Mouse (Mus musculus): ENCODE results near the gene Fhad1. TPM values are rescaled to one million over a fixed set of nuclear protein-coding genes. Genes with fewer than 3 reads are reported as not detected.

Fhad1 gene
- polyA plus RNA-seq, 1 experiment from 2014 or later: 1.2 TPM

- Histone ChIP-seq H3K4me3 (ENCODE audit: low read depth, low read length) (peak within 1 kb of the TSS; percentile 93), H3K27me3 (replicated peaks; ENCODE audit: control insufficient read depth, insufficient read depth, low read length) (no peaks in the 10 kb centered on the region), H3K27ac (ENCODE audit: low read depth, low read length) (peak within 1 kb of the TSS; percentile 93), H3K9me3 (ENCODE audit: control insufficient read depth) (no peaks in the 10 kb centered on the region), H3K4me2 (replicated peaks; ENCODE audit: low read depth) (peak within 1 kb of the TSS; percentile 93), H3K4me1 (replicated peaks; ENCODE audit: control insufficient read depth, insufficient read depth, low read length) (peaks cover 21% of the 10 kb centered on the region), H3K9ac (ENCODE audit: low read depth, low read length) (peak within 1 kb of the TSS; percentile 91), H3K36me3 (ENCODE audit: control insufficient read depth, insufficient read depth) (peaks cover 13% of the 10 kb centered on the region; the same call in 1 of the 2 replicates)
- ATAC-seq: peak; percentile 64
- TF ChIP-seq CTCF (IDR thresholded peaks at IDR 0.05; ENCODE audit: low read depth): peak; percentile 51
- WGBS: under 1% methylated on average over 70 of the region's 73 CpGs
These were observed 140.1 kb downstream of the Fhad1 start, which contains the start of gene Efhd2 for GRCm38 (mm10) chr4:141874601-141875460. Gene Efhd2 (minus strand): TSS chr4:141874920.

GRCm38 (mm10) chr4:141874111-141874600 is 140.7 kb downstream of the Fhad1 start:
- TF ChIP-seq CTCF (IDR thresholded peaks at IDR 0.05; ENCODE audit: low read depth): no peak
- Histone ChIP-seq H3K9me3 (ENCODE audit: control insufficient read depth) (no peaks in the 10 kb centered on the region), H3K4me1 (replicated peaks; ENCODE audit: control insufficient read depth, insufficient read depth, low read length) (peaks cover 22% of the 10 kb centered on the region), H3K9ac (ENCODE audit: low read depth, low read length) (peak overlapping the region; percentile 91), H3K27ac (ENCODE audit: low read depth, low read length) (peak overlapping the region; percentile 93), H3K27me3 (replicated peaks; ENCODE audit: control insufficient read depth, insufficient read depth, low read length) (no peaks in the 10 kb centered on the region), H3K4me2 (replicated peaks; ENCODE audit: low read depth) (peak overlapping the region; percentile 93), H3K36me3 (ENCODE audit: control insufficient read depth, insufficient read depth) (peaks cover 18% of the 10 kb centered on the region; the same call in 1 of the 2 replicates), H3K4me3 (ENCODE audit: low read depth, low read length) (peak overlapping the region; percentile 93)
- 1% methylated on average over 19 of the region's 19 CpGs for WGBS
- no peak for ATAC-seq

- TF ChIP-seq CTCF (IDR thresholded peaks at IDR 0.05; ENCODE audit: low read depth): no peak
- ATAC-seq: peak; percentile 7; the same call in 1 of the 2 replicates
- H3K4me3 ChIP-seq (ENCODE audit: low read depth, low read length): peak overlapping the region; percentile 93
- H3K4me1 ChIP-seq (replicated peaks; ENCODE audit: control insufficient read depth, insufficient read depth, low read length): peaks cover 22% of the 10 kb centered on the region
- H3K9ac ChIP-seq (ENCODE audit: low read depth, low read length): peak overlapping the region; percentile 91
- H3K9me3 ChIP-seq (ENCODE audit: control insufficient read depth): no peaks in the 10 kb centered on the region
- H3K4me2 ChIP-seq (replicated peaks; ENCODE audit: low read depth): peak overlapping the region; percentile 93
- no peaks in the 10 kb centered on the region for H3K27me3 ChIP-seq (replicated peaks; ENCODE audit: control insufficient read depth, insufficient read depth, low read length)
- peaks cover 27% of the 10 kb centered on the region for H3K36me3 ChIP-seq (ENCODE audit: control insufficient read depth, insufficient read depth)
- peak overlapping the region; percentile 93 for H3K27ac ChIP-seq (ENCODE audit: low read depth, low read length)
- 42% methylated on average over 9 of the region's 9 CpGs for WGBS
These were observed 141.9 kb downstream of the Fhad1 start for GRCm38 (mm10) chr4:141872977-141873376.

GRCm38 (mm10) chr4:141871909-141872308 is 143.0 kb downstream of the Fhad1 start:
- Histone ChIP-seq H3K36me3 (ENCODE audit: control insufficient read depth, insufficient read depth) (peaks cover 29% of the 10 kb centered on the region), H3K27me3 (replicated peaks; ENCODE audit: control insufficient read depth, insufficient read depth, low read length) (no peaks in the 10 kb centered on the region), H3K4me3 (ENCODE audit: low read depth, low read length) (peak overlapping the region; percentile 93), H3K4me1 (replicated peaks; ENCODE audit: control insufficient read depth, insufficient read depth, low read length) (peaks cover 25% of the 10 kb centered on the region), H3K4me2 (replicated peaks; ENCODE audit: low read depth) (peak overlapping the region; percentile 93), H3K9me3 (ENCODE audit: control insufficient read depth) (no peaks in the 10 kb centered on the region), H3K9ac (ENCODE audit: low read depth, low read length) (peak overlapping the region; percentile 40), H3K27ac (ENCODE audit: low read depth, low read length) (peak overlapping the region; percentile 93)
- TF ChIP-seq CTCF (IDR thresholded peaks at IDR 0.05; ENCODE audit: low read depth): no peak
- WGBS: 37% methylated on average over 9 of the region's 9 CpGs
- no peak for ATAC-seq

- H3K9ac ChIP-seq (ENCODE audit: low read depth, low read length): peak overlapping the region; percentile 40; the same call in 1 of the 2 replicates
- peak; percentile 15 for ATAC-seq
- H3K4me1 ChIP-seq (replicated peaks; ENCODE audit: control insufficient read depth, insufficient read depth, low read length): peaks cover 26% of the 10 kb centered on the region
- H3K9me3 ChIP-seq (ENCODE audit: control insufficient read depth): no peaks in the 10 kb centered on the region
- H3K27me3 ChIP-seq (replicated peaks; ENCODE audit: control insufficient read depth, insufficient read depth, low read length): no peaks in the 10 kb centered on the region
- no peak overlapping the region; the same call in 1 of the 2 replicates for H3K4me3 ChIP-seq (ENCODE audit: low read depth, low read length)
- H3K36me3 ChIP-seq (ENCODE audit: control insufficient read depth, insufficient read depth): peaks cover 29% of the 10 kb centered on the region
- peak overlapping the region; percentile 93 for H3K4me2 ChIP-seq (replicated peaks; ENCODE audit: low read depth)
- WGBS: 63% methylated on average over 3 of the region's 3 CpGs
- H3K27ac ChIP-seq (ENCODE audit: low read depth, low read length): peak overlapping the region; percentile 93
- no peak for TF ChIP-seq CTCF (IDR thresholded peaks at IDR 0.05; ENCODE audit: low read depth)
These were observed 143.6 kb downstream of the Fhad1 start for GRCm38 (mm10) chr4:141871333-141871725.

- 0 out of 2 replicates have a peak, but pooled peaks have one; percentile 4 for TF ChIP-seq CTCF (IDR thresholded peaks at IDR 0.05; ENCODE audit: low read depth)
- peak overlapping the region; percentile 93 for H3K27ac ChIP-seq (ENCODE audit: low read depth, low read length)
- peak; percentile 81 for ATAC-seq
- no peak overlapping the region for H3K4me3 ChIP-seq (ENCODE audit: low read depth, low read length)
- no peak overlapping the region for H3K9ac ChIP-seq (ENCODE audit: low read depth, low read length)
- 59% methylated on average over 11 of the region's 11 CpGs for WGBS
- H3K9me3 ChIP-seq (ENCODE audit: control insufficient read depth): no peaks in the 10 kb centered on the region
- peaks cover 26% of the 10 kb centered on the region for H3K4me1 ChIP-seq (replicated peaks; ENCODE audit: control insufficient read depth, insufficient read depth, low read length)
- peaks cover 29% of the 10 kb centered on the region for H3K36me3 ChIP-seq (ENCODE audit: control insufficient read depth, insufficient read depth)
- peak overlapping the region; percentile 93 for H3K4me2 ChIP-seq (replicated peaks; ENCODE audit: low read depth)
- H3K27me3 ChIP-seq (replicated peaks; ENCODE audit: control insufficient read depth, insufficient read depth, low read length): no peaks in the 10 kb centered on the region
These were observed 144.1 kb downstream of the Fhad1 start for GRCm38 (mm10) chr4:141870666-141871332.

Measured in intestine, postnatal 0 days (tissue).